Mouse (Mus musculus): ENCODE measurements around the gene Slc22a15. TPM values are rescaled to one million over a fixed set of nuclear protein-coding genes. Genes with fewer than 3 reads are reported as not detected.

Slc22a15 gene
- polyA plus RNA-seq, 1 experiment from 2014 or later = 5.1 TPM

- 81% methylated on average over 4 of the region's 4 CpGs for WGBS
- no peak for ATAC-seq (ENCODE audit: low FRiP score)
Measured at GRCm38 (mm10) chr3:101940418-101940817, 16.2 kb upstream of the Slc22a15 start.

DNA sequence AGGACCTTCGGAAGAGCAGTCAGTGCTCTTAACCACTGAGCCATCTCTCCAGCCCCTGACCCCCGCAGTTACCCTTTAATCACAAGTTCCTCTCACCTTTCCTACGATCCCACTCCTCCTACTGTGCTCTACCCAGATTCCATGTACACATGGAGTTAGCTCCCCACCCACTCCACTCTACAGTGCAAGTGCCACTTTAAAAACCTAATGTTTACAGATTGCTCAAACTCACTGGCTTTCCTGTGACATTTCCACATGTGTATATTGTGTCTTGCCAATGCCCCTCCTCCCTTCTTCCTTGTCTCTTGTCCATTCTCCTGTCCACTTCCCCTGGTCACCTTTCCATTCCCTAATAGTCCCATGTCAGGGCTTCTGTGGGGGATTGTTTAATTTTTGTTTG, 15.6 kb upstream of the Slc22a15 start:
- no peak overlapping the region for H3K27ac ChIP-seq (replicated peaks)
- H3K36me3 ChIP-seq = no peaks in the 10 kb centered on the region
- no peak overlapping the region for H3K9ac ChIP-seq (replicated peaks)
- H3K9me3 ChIP-seq (replicated peaks) = no peaks in the 10 kb centered on the region
- H3K4me2 ChIP-seq = no peak overlapping the region
- ATAC-seq (ENCODE audit: low FRiP score) = no peak
- H3K27me3 ChIP-seq (replicated peaks) = no peaks in the 10 kb centered on the region
- no peak overlapping the region for H3K4me3 ChIP-seq (replicated peaks)
- no peaks in the 10 kb centered on the region for H3K4me1 ChIP-seq
- WGBS = 90% methylated on average over 3 of the region's 3 CpGs

More at GRCm38 (mm10) chr3:101940418-101940817, 16.2 kb upstream of the Slc22a15 start:
- H3K9me3 ChIP-seq (replicated peaks) = no peaks in the 10 kb centered on the region
- no peaks in the 10 kb centered on the region for H3K36me3 ChIP-seq
- no peak overlapping the region for H3K4me2 ChIP-seq
- H3K4me3 ChIP-seq (replicated peaks) = no peak overlapping the region
- H3K4me1 ChIP-seq = no peaks in the 10 kb centered on the region
- no peak overlapping the region for H3K27ac ChIP-seq (replicated peaks)
- H3K9ac ChIP-seq (replicated peaks) = no peak overlapping the region
- no peaks in the 10 kb centered on the region for H3K27me3 ChIP-seq (replicated peaks)

GRCm38 (mm10) chr3:101939152-101939551, 14.9 kb upstream of the Slc22a15 start:
- WGBS = 83% methylated on average over 7 of the region's 7 CpGs
- ATAC-seq (ENCODE audit: low FRiP score) = no peak
- Histone ChIP-seq H3K36me3 (no peaks in the 10 kb centered on the region), H3K9me3 (replicated peaks) (no peaks in the 10 kb centered on the region), H3K27me3 (replicated peaks) (no peaks in the 10 kb centered on the region), H3K4me2 (no peak overlapping the region), H3K4me3 (replicated peaks) (no peak overlapping the region), H3K27ac (replicated peaks) (no peak overlapping the region), H3K4me1 (no peaks in the 10 kb centered on the region), H3K9ac (replicated peaks) (no peak overlapping the region)

DNA sequence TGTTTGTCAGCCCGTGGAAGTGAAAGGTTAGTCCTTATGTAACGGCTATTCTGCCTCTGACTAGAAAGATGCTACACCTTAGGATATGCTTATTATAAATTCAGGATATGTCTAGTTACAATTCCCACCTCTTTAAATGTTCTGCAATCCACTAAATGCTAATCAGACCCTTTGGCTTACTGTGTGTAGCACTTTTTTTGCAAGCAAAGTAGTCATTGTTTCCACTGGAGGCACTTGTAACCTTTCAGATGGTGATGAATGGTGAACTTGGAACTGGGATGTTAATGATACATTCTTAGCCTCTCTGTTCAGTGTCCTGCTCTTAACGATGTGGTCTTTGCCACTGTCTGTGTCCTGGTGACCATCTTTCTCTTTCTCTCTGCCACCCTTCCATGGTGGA, 12.1 kb upstream of the Slc22a15 start:
- Histone ChIP-seq H3K36me3 (no peaks in the 10 kb centered on the region), H3K9ac (replicated peaks) (no peak overlapping the region), H3K4me2 (no peak overlapping the region), H3K27ac (replicated peaks) (no peak overlapping the region), H3K4me1 (no peaks in the 10 kb centered on the region), H3K4me3 (replicated peaks) (no peak overlapping the region), H3K9me3 (replicated peaks) (no peaks in the 10 kb centered on the region), H3K27me3 (replicated peaks) (no peaks in the 10 kb centered on the region)
- ATAC-seq (ENCODE audit: low FRiP score) = no peak
- 46% methylated on average over 3 of the region's 3 CpGs for WGBS

DNA sequence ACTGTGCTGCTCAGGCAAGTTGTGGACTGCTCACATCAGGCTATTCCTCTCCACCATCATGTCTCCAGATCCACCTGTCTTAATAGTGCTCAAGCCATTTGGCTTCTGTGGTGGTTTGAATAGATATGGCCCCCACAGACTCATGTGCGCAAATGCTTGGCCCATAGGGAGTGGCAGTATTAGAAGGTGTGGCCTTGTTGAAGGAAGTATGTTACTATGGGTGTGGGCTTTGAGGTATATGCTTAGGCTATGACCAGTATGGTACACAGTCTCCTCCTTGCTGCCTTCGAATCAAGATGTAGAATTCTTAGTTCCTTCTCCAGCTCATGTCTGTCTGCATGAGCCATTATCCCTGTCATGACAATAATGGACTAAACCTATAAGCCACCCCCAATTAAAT, 9.6 kb upstream of the Slc22a15 start:
- Histone ChIP-seq H3K4me2 (no peak overlapping the region), H3K9me3 (replicated peaks) (no peaks in the 10 kb centered on the region), H3K9ac (replicated peaks) (no peak overlapping the region), H3K4me1 (peaks cover 16% of the 10 kb centered on the region; the same call in 1 of the 2 replicates), H3K4me3 (replicated peaks) (no peak overlapping the region), H3K27me3 (replicated peaks) (no peaks in the 10 kb centered on the region), H3K36me3 (no peaks in the 10 kb centered on the region), H3K27ac (replicated peaks) (no peak overlapping the region)
- no peak for ATAC-seq (ENCODE audit: low FRiP score)
- 94% methylated on average over 2 of the region's 2 CpGs for WGBS

- Histone ChIP-seq H3K4me3 (replicated peaks) (no peak overlapping the region), H3K9me3 (replicated peaks) (no peaks in the 10 kb centered on the region), H3K36me3 (no peaks in the 10 kb centered on the region), H3K27me3 (replicated peaks) (no peaks in the 10 kb centered on the region), H3K9ac (replicated peaks) (no peak overlapping the region), H3K27ac (replicated peaks) (no peak overlapping the region), H3K4me1 (peaks cover 31% of the 10 kb centered on the region), H3K4me2 (no peak overlapping the region)
- ATAC-seq (ENCODE audit: low FRiP score) = no peak; the same call in 1 of the 2 replicates
- 39% methylated on average over 4 of the region's 4 CpGs for WGBS
Measured at GRCm38 (mm10) chr3:101929105-101929876, 5.0 kb upstream of the Slc22a15 start.

GRCm38 (mm10) chr3:101926636-101927035, 2.4 kb upstream of the Slc22a15 start:
- H3K9ac ChIP-seq (replicated peaks) = no peak overlapping the region
- H3K4me2 ChIP-seq = no peak overlapping the region
- no peak overlapping the region for H3K27ac ChIP-seq (replicated peaks)
- H3K9me3 ChIP-seq (replicated peaks) = no peaks in the 10 kb centered on the region
- H3K4me3 ChIP-seq (replicated peaks) = no peak overlapping the region
- no peaks in the 10 kb centered on the region for H3K36me3 ChIP-seq
- H3K27me3 ChIP-seq (replicated peaks) = no peaks in the 10 kb centered on the region
- H3K4me1 ChIP-seq = peaks cover 49% of the 10 kb centered on the region
- ATAC-seq (ENCODE audit: low FRiP score) = no peak

DNA sequence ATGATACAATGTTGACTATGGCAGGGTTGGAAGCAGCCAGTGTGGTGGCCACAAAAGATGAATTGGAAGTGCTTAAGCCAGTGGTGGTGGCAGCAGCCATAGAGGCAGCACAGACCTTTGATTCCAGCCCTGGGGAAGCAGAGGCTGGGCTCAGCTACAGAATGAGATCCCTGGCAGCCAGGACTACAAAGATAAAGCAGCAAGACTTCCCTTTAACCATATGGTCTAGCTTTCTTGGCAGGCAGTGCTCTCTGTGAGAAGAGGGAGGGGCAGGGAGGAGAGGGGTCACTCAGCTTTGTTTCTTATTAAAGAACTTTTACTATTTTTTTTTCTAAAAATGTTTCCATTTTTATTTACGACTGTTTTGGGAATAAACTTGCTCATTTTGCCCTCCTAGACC, 1.4 kb upstream of the Slc22a15 start:
- H3K27me3 ChIP-seq (replicated peaks) = no peaks in the 10 kb centered on the region
- 81% methylated on average over 1 of the region's 1 CpGs for WGBS
- H3K9ac ChIP-seq (replicated peaks) = no peak overlapping the region
- ATAC-seq (ENCODE audit: low FRiP score) = no peak
- no peaks in the 10 kb centered on the region for H3K9me3 ChIP-seq (replicated peaks)
- peaks cover 47% of the 10 kb centered on the region for H3K4me1 ChIP-seq
- H3K4me3 ChIP-seq (replicated peaks) = no peak overlapping the region
- H3K36me3 ChIP-seq = no peaks in the 10 kb centered on the region
- peak overlapping the region; percentile 49 for H3K27ac ChIP-seq (replicated peaks)
- H3K4me2 ChIP-seq = peak overlapping the region; percentile 82

GRCm38 (mm10) chr3:101922366-101922765, 1.9 kb downstream of the Slc22a15 start:
- Histone ChIP-seq H3K4me3 (replicated peaks) (no peak overlapping the region), H3K4me1 (peaks cover 43% of the 10 kb centered on the region), H3K36me3 (no peaks in the 10 kb centered on the region), H3K27me3 (replicated peaks) (no peaks in the 10 kb centered on the region), H3K9me3 (replicated peaks) (no peaks in the 10 kb centered on the region), H3K4me2 (peak overlapping the region; percentile 82), H3K27ac (replicated peaks) (no peak overlapping the region; the same call in 1 of the 2 replicates), H3K9ac (replicated peaks) (no peak overlapping the region)
- no peak for ATAC-seq (ENCODE audit: low FRiP score)
- 73% methylated on average over 7 of the region's 7 CpGs for WGBS

DNA sequence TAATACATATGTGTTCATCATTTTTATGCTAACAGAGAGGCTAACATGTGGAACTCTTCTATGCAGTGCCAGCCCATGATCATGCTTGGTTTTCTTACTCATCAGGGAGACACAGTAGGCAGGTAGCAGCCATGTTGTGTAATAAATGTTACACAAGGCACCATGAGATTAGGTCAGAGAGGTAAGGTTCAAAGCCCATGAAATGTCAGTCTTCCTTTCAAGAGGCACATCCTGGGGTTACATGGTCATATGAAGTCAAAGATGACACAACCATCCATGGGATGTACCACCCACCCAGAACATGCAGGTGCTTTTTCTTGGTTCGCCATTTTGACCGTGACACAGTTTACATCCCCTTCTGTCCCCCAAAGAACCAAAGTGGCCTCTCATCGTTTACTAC, 5.7 kb downstream of the Slc22a15 start:
- H3K27me3 ChIP-seq (replicated peaks) = no peaks in the 10 kb centered on the region
- H3K4me3 ChIP-seq (replicated peaks) = no peak overlapping the region
- peaks cover 7% of the 10 kb centered on the region for H3K36me3 ChIP-seq
- WGBS = 84% methylated on average over 3 of the region's 3 CpGs
- ATAC-seq (ENCODE audit: low FRiP score) = no peak
- peaks cover 31% of the 10 kb centered on the region for H3K4me1 ChIP-seq
- no peak overlapping the region for H3K9ac ChIP-seq (replicated peaks)
- H3K4me2 ChIP-seq = no peak overlapping the region
- H3K27ac ChIP-seq (replicated peaks) = no peak overlapping the region
- no peaks in the 10 kb centered on the region for H3K9me3 ChIP-seq (replicated peaks)

- 20% methylated on average over 3 of the region's 3 CpGs for WGBS
- Histone ChIP-seq H3K9me3 (replicated peaks) (no peaks in the 10 kb centered on the region), H3K4me1 (peaks cover 23% of the 10 kb centered on the region), H3K27me3 (replicated peaks) (no peaks in the 10 kb centered on the region), H3K27ac (replicated peaks) (no peak overlapping the region), H3K4me3 (replicated peaks) (no peak overlapping the region), H3K36me3 (peaks cover 11% of the 10 kb centered on the region), H3K9ac (replicated peaks) (no peak overlapping the region), H3K4me2 (no peak overlapping the region)
- ATAC-seq (ENCODE audit: low FRiP score) = no peak; the same call in 1 of the 2 replicates
Measured at GRCm38 (mm10) chr3:101917665-101918064, 6.6 kb downstream of the Slc22a15 start.

- WGBS = 55% methylated on average over 5 of the region's 5 CpGs
- H3K27me3 ChIP-seq (replicated peaks) = no peaks in the 10 kb centered on the region
- H3K4me2 ChIP-seq = no peak overlapping the region
- no peak overlapping the region for H3K4me3 ChIP-seq (replicated peaks)
- no peak overlapping the region for H3K9ac ChIP-seq (replicated peaks)
- no peak for ATAC-seq (ENCODE audit: low FRiP score)
- peaks cover 15% of the 10 kb centered on the region; the same call in 1 of the 2 replicates for H3K4me1 ChIP-seq
- H3K27ac ChIP-seq (replicated peaks) = no peak overlapping the region
- peaks cover 11% of the 10 kb centered on the region for H3K36me3 ChIP-seq
- H3K9me3 ChIP-seq (replicated peaks) = no peaks in the 10 kb centered on the region
Measured at GRCm38 (mm10) chr3:101916525-101916924, 7.7 kb downstream of the Slc22a15 start.
